Mouse (Mus musculus) heart, embryonic 14.5 days (tissue): ENCODE data around the gene Gramd4. TPM values are rescaled to one million over a fixed set of nuclear protein-coding genes. Genes with fewer than 3 reads are reported as not detected.

Source experiments
- ATAC-seq: fragments of 200-750 bp; cut with Nextera tagmentation; 2 replicates; pipeline ENCODE4 v1.8.0; 2017; ENCODE audit warnings: low read depth, moderate TSS enrichment; ENCODE audit not compliant: insufficient number of reproducible peaks, insufficient read depth, low FRiP score
- H3K27ac ChIP-seq, 2 experiments: fragments of 200-500 bp in 1 of 2; fragments of 300-500 bp in 1 of 2; sonication (generic) in 1 of 2; replicated peaks in 1 of 2; 2 replicates each; pipeline ENCODE4 v1.5.1; 2012 to 2014; ENCODE audit warnings: low read depth in 2 of 2, low read length in 2 of 2, control low read depth in 1 of 2, mild to moderate bottlenecking in 1 of 2, mixed read lengths in 1 of 2; ENCODE audit not compliant: control insufficient read depth in 1 of 2, insufficient read depth in 1 of 2
- H3K27me3 ChIP-seq: fragments of 300-500 bp; sonication (generic); 2 replicates; pipeline ENCODE4 v1.6.1; 2014; ENCODE audit warnings: mild to moderate bottlenecking, low read length, control low read depth; ENCODE audit not compliant: control insufficient read depth, insufficient read depth
- H3K36me3 ChIP-seq: fragments of 300-500 bp; sonication (generic); 2 replicates; pipeline ENCODE4 v1.6.1; 2014; ENCODE audit warnings: mild to moderate bottlenecking, control low read depth, low read length, mixed read lengths; ENCODE audit not compliant: control insufficient read depth, insufficient read depth
- H3K4me1 ChIP-seq, 2 experiments: fragments of 200-500 bp in 1 of 2; fragments of 300-500 bp in 1 of 2; sonication (generic) in 1 of 2; 2 replicates each; pipeline ENCODE4 v1.6.1; 2012 to 2014; ENCODE audit warnings: low read length in 2 of 2, control low read depth in 1 of 2, mixed read lengths in 1 of 2; ENCODE audit not compliant: control insufficient read depth in 2 of 2, insufficient read depth in 2 of 2
- H3K4me2 ChIP-seq: fragments of 300-500 bp; sonication (generic); 2 replicates; pipeline ENCODE4 v1.6.1; 2014; ENCODE audit warnings: mild to moderate bottlenecking, low read length
- H3K4me3 ChIP-seq, 2 experiments: fragments of 200-500 bp in 1 of 2; fragments of 300-500 bp in 1 of 2; sonication (generic) in 1 of 2; 2 replicates each; pipeline ENCODE4 v1.5.1; 2012 to 2014; ENCODE audit warnings: low read length in 2 of 2, mild to moderate bottlenecking in 2 of 2, control low read depth in 1 of 2, low read depth in 1 of 2, moderate library complexity in 1 of 2; ENCODE audit not compliant: control insufficient read depth in 1 of 2, insufficient read depth in 1 of 2
- H3K9ac ChIP-seq: fragments of 300-500 bp; sonication (generic); 2 replicates; pipeline ENCODE4 v1.6.1; 2014; ENCODE audit warnings: mild to moderate bottlenecking, low read length
- H3K9me3 ChIP-seq: fragments of 300-500 bp; sonication (generic); 2 replicates; pipeline ENCODE4 v1.6.1; 2016; ENCODE audit warnings: low read length, control low read depth; ENCODE audit not compliant: control insufficient read depth
- WGBS: fragments of 180-500 bp; shearing (Covaris S2); extraction: QIAGEN DNeasy Blood & Tissue Kit; methylation state at CpG from one replicate; pipeline ENCODE4 v1.1.7; 2014; 5-methylcytosine and 5-hydroxymethylcytosine counted together
- polyA plus RNA-seq: library from polyadenylated mRNA; unstranded; fragments of >200 nt; fragmentation: Nextera tagmentation; extraction: Ambion mirVana; gene quantifications from 2 replicates; pipeline ENCODE4 v1.2.1, GENCODE M21; 2014

Gramd4 gene
- polyA plus RNA-seq, 1 experiment from 2014 or later, result 10.9 TPM

DNA sequence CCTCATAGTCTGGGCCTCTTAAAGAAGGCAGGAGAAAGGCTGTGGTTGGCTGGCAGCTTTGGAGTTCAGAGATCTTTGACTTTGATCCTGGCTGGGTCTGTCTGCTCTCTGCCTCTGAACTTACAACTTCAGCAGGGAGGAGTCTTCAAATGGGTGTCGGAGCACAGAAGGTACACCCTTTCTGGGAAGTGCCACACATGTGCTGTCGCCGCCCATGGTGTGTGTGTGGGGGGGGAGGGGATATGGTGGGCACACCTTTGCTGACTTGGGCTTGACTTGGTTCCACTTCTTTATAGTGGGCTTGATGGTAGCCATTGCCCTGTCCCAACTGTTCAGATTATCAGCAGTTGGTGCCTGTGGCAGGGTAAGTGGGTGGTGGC lies 7.3 kb downstream of the Gramd4 start:
- Histone ChIP-seq H3K9ac (no peak overlapping the region), H3K4me1 (peaks cover 28 to 66% of the 10 kb centered on the region in 2 experiments), H3K27me3 (no peaks in the 10 kb centered on the region), H3K4me3 (no peak overlapping the region), H3K4me2 (no peak overlapping the region), H3K27ac (no peak overlapping the region), H3K9me3 (no peaks in the 10 kb centered on the region), H3K36me3 (no peaks in the 10 kb centered on the region)
- WGBS, result 83% methylated on average over 3 of the region's 3 CpGs
- ATAC-seq, result no peak

DNA sequence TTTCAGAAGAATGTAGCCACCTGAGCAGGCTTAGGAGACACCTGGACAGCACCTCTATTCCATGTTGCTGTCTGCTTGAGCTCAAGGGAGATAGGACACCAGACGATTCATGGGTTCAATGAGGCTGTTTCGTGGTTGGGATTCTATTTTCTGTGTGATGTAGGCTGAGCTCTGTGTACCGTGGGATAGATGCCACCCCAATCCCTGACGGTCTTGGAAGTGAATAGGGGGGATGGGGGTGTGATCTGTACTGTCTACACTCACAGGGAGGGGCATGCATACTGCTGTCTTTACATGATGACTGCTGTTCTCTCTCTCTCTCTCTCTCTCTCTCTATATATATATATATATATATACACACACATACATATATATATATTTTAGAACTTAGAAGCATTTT lies 7.9 kb downstream of the Gramd4 start:
- Histone ChIP-seq H3K9me3 (no peaks in the 10 kb centered on the region), H3K27me3 (no peaks in the 10 kb centered on the region), H3K9ac (no peak overlapping the region), H3K27ac (no peak overlapping the region), H3K4me3 (no peak overlapping the region), H3K4me1 (peaks cover 29 to 65% of the 10 kb centered on the region in 2 experiments), H3K36me3 (no peaks in the 10 kb centered on the region), H3K4me2 (no peak overlapping the region)
- 81% methylated on average over 4 of the region's 4 CpGs for WGBS
- ATAC-seq, result no peak

DNA sequence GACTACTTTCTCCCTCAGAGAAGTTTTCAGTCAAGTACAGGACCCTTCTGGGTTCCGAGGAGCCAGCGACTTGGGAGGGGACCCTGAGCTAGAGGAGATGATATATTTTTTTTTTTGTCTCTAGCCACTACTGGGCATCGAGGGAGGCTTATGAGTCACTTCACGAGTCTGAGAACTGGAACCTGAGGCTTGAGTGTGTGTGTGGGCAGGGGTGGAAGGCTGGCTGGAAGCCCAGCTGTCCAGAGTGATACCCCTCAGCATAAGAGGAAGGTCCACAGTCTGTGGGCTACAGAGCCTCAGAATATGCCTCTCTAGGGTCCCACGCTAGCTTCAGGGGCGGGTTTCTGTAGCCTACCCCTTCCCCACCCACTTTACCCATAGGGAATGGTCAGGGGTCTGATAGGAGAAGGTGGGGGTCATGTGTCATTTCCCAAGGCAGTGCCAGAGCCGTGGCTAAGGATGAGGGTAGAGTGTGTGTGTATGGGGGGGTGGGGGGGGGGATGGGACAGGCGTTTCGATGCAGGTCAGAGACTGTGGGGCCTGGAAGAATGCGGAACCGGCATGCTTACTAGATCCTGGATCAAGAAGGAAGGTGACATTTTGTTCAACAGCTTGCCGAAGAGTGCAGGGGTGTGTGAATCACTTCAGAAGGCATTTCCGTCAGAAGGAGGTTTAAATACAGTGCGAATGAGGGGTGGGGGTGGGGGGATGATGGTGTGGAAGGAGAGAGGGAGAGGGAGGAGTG lies 9.5 kb downstream of the Gramd4 start:
- H3K4me1 ChIP-seq, result peaks cover 19 to 54% of the 10 kb centered on the region in 2 experiments
- WGBS, result 41% methylated on average over 14 of the region's 14 CpGs
- H3K9ac ChIP-seq, result no peak overlapping the region
- H3K27me3 ChIP-seq, result no peaks in the 10 kb centered on the region
- ATAC-seq, result 0 out of 2 replicates have a peak, but pooled peaks have one; percentile 32
- no peak overlapping the region for H3K27ac ChIP-seq
- no peaks in the 10 kb centered on the region for H3K9me3 ChIP-seq
- H3K4me3 ChIP-seq, result no peak overlapping the region
- H3K36me3 ChIP-seq, result no peaks in the 10 kb centered on the region
- no peak overlapping the region for H3K4me2 ChIP-seq

DNA sequence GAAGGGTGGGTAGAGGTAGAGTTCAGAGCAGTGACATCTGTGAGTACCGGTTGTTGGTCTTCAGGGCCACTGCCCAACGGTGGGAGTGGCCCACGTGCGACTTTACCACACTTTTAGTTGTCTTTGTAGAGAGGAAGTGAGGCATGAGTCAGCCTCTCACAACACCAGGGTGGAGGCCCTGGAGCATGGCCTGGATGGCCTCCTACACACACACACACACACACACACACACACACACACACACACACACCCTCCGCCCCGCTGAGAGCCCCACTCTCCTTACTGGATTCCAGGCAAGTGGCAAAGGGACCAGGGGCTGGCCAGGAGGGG lies 10.1 kb downstream of the Gramd4 start:
- WGBS, result 40% methylated on average over 6 of the region's 6 CpGs
- no peak overlapping the region for H3K4me2 ChIP-seq
- H3K9me3 ChIP-seq, result no peaks in the 10 kb centered on the region
- H3K9ac ChIP-seq, result no peak overlapping the region
- peaks cover 19 to 49% of the 10 kb centered on the region in 2 experiments for H3K4me1 ChIP-seq
- H3K36me3 ChIP-seq, result no peaks in the 10 kb centered on the region
- no peaks in the 10 kb centered on the region for H3K27me3 ChIP-seq
- H3K27ac ChIP-seq, result peak overlapping the region in 1 of 2 experiments; percentile 39; a peak in 1 of 4 replicates
- ATAC-seq, result 0 out of 2 replicates have a peak, but pooled peaks have one; percentile 23
- H3K4me3 ChIP-seq, result no peak overlapping the region

DNA sequence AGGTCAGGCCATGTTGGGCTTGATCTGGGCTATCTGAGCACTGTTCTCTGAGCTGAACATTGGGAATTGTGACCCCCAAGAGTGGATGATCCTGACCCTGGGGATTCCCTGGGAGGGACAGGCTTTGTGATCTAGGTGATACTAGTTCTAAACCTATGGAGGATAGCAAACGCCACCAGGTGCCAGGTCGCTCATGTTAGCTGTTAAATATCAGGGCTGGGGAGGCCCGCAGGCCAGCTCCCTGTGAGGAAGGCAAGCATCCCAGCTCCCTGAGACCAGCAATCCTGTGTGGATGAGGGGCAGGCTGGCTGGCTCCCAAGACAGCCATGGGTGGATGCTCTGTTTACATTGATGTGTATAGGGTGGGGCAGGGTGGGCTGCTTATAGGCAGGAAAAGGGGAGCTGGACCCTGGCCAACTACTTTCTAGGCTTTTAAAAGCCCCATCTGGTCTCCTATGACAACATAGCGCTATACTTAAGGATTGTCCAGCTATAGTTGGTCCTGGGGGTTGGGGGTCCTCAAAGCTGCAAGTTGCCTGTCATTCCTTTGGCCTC lies 10.5 kb downstream of the Gramd4 start:
- H3K9me3 ChIP-seq, result no peaks in the 10 kb centered on the region
- H3K9ac ChIP-seq, result no peak overlapping the region
- H3K4me3 ChIP-seq, result no peak overlapping the region
- no peaks in the 10 kb centered on the region for H3K36me3 ChIP-seq
- H3K27ac ChIP-seq, result peak overlapping the region in 1 of 2 experiments; percentile 39; a peak in 1 of 4 replicates
- 79% methylated on average over 4 of the region's 4 CpGs for WGBS
- no peak overlapping the region for H3K4me2 ChIP-seq
- H3K27me3 ChIP-seq, result no peaks in the 10 kb centered on the region
- H3K4me1 ChIP-seq, result peaks cover 17 to 44% of the 10 kb centered on the region in 2 experiments
- ATAC-seq, result no peak

DNA sequence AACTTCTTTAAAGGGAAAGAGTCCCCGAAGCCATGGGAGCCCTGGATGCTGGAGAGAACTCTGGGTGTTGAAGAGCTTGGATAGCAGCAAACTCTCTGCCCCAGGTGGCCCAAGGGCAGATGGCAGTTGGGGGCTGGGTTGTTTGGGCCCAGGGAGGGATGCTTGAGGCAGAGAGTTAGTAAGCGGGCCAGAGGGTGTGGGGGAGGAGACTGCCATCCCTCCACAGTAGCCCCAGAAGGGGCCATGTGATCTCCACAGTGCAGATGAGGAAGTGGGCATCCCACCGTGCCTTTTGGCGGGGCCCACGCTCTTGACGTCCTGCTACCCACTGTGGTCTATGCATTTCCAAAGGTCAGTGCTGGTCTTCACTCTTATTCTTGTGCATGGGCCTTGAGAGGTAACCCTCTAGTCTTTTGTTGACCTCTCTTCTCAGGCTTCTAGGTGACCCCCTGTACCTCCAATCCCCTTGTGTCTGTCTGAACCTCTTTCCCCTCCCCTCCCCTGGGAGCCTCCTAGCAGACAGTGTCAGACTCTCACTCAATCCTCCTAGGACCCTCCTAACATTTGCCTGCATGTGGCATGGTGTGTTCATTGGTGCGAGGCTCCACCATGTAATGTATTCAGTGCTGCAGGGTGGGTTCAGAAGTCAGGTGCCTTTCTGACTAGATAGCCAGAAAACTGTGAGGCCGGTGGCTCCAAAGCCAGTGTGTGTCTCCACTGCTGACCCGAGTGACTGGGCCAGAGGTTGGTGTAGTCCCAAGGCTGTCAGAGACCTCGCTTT lies 11.7 kb downstream of the Gramd4 start:
- Histone ChIP-seq H3K9me3 (no peaks in the 10 kb centered on the region), H3K4me3 (no peak overlapping the region), H3K27ac (no peak overlapping the region), H3K9ac (no peak overlapping the region), H3K4me2 (no peak overlapping the region), H3K36me3 (no peaks in the 10 kb centered on the region), H3K27me3 (no peaks in the 10 kb centered on the region), H3K4me1 (peaks cover 17 to 43% of the 10 kb centered on the region in 2 experiments)
- WGBS, result 80% methylated on average over 10 of the region's 10 CpGs
- ATAC-seq, result no peak

DNA sequence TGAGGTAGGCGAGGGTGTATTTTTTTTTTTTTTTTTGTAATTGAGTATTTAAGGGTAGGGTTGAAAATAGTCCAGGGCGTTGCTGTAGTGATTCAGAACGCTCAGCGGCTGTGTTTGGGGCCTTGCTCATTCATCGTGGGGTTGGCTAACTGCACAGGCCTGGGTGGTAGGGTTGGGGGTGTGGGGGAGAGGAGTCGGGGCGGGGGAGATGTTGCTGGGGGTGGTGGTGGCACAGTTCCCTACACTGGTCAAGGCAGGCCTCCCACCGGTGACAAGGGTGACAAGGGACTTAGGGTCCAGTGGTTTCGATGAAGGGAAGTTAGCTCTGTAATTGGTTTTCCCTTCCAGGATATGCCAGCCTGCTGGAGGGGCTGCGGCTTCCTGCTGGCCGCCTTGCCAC lies 12.9 kb downstream of the Gramd4 start:
- ATAC-seq, result no peak
- H3K9ac ChIP-seq, result no peak overlapping the region
- no peaks in the 10 kb centered on the region for H3K9me3 ChIP-seq
- peaks cover 17 to 34% of the 10 kb centered on the region in 2 experiments for H3K4me1 ChIP-seq
- H3K27me3 ChIP-seq, result no peaks in the 10 kb centered on the region
- 66% methylated on average over 11 of the region's 11 CpGs for WGBS
- H3K27ac ChIP-seq, result no peak overlapping the region
- H3K4me3 ChIP-seq, result no peak overlapping the region
- no peaks in the 10 kb centered on the region for H3K36me3 ChIP-seq
- no peak overlapping the region for H3K4me2 ChIP-seq
